Mouse (Mus musculus) bone marrow, adult 2 months (tissue): ENCODE data around the gene Reep6.

Experiments
- CTCF ChIP-seq: fragments of 200-500 bp; IDR thresholded peaks from 2 replicates; pipeline ENCODE4 v1.5.1; 2011; ENCODE audit warnings: low read length, control low read depth; ENCODE audit not compliant: control insufficient read depth, insufficient read depth
- POLR2A ChIP-seq: fragments of 200-500 bp; IDR thresholded peaks from 2 replicates; pipeline ENCODE4 v1.6.1; 2011; ENCODE audit warnings: low read depth, mild to moderate bottlenecking, control low read depth, low read length, borderline replicate concordance; ENCODE audit not compliant: control insufficient read depth

- TF ChIP-seq POLR2A (no peak), CTCF (no peak)
Observed at GRCm38 (mm10) chr10:80329273-80330081, at the start of gene Reep6, which contains the start of gene Pcsk4.
